Mouse (Mus musculus) limb, embryonic 11.5 days (tissue): ENCODE measurements around the gene Zfp738. TPM values are rescaled to one million over a fixed set of nuclear protein-coding genes. Genes with fewer than 3 reads are reported as not detected.

Experiments used
- polyA plus RNA-seq: library from polyadenylated mRNA; unstranded; fragments of >200 nt; fragmentation: Nextera tagmentation; extraction: Ambion mirVana; gene quantifications from 2 replicates; pipeline ENCODE4 v1.2.1, GENCODE M21; 2014

The Zfp738 gene
- polyA plus RNA-seq, 1 experiment from 2014 or later = 14.2 TPM

Other genes starting within 250 kb of the Zfp738 start
- gene Zfp874a, start 235.4 kb downstream of the Zfp738 start, polyA plus RNA-seq = 9.5 and 9.7 TPM in 2 replicates
- 1.7 and 2.6 TPM in 2 replicates for gene Zfp874b, start 202.8 kb downstream of the Zfp738 start, polyA plus RNA-seq
- 19.5 and 19.6 TPM in 2 replicates for gene Zfp58, start 186.5 kb downstream of the Zfp738 start, polyA plus RNA-seq
- gene Gm26965, start 160.9 kb downstream of the Zfp738 start, polyA plus RNA-seq = not detected in 2 replicates
- 26.8 and 32.8 TPM in 2 replicates for gene Zfp87, start 160.9 kb downstream of the Zfp738 start, polyA plus RNA-seq
- 18.7 and 20.0 TPM in 2 replicates for gene Zfp748, start 133.2 kb downstream of the Zfp738 start, polyA plus RNA-seq
- 5.1 and 5.8 TPM in 2 replicates for gene Zfp729b, start 77.4 kb downstream of the Zfp738 start, polyA plus RNA-seq
- gene Gm49345, start 49.3 kb downstream of the Zfp738 start, polyA plus RNA-seq = not detected in 2 replicates
- 2.7 and 3.7 TPM in 2 replicates for gene Zfp729a, start 49.3 kb downstream of the Zfp738 start, polyA plus RNA-seq
- 4.0 and 4.7 TPM in 2 replicates for gene Zfp65, start 42.1 kb upstream of the Zfp738 start, polyA plus RNA-seq
- gene Zfp85, start 68.2 kb upstream of the Zfp738 start, polyA plus RNA-seq = 5.4 and 7.2 TPM in 2 replicates
- gene Zfp493, start 92.6 kb upstream of the Zfp738 start, polyA plus RNA-seq = 2.8 and 3.1 TPM in 2 replicates
- 7.5 and 8.0 TPM in 2 replicates for gene Zfp273, start 126.7 kb upstream of the Zfp738 start, polyA plus RNA-seq
- gene Gm10037, start 144.0 kb upstream of the Zfp738 start, polyA plus RNA-seq = 2.7 and 2.9 TPM in 2 replicates
- not detected in 2 replicates for gene BC048507, start 176.3 kb upstream of the Zfp738 start, polyA plus RNA-seq